Mouse (Mus musculus): ENCODE measurements around the gene Hdhd5.

Gene Hdhd5

GRCm38 (mm10) chr6:120462251-120462650 is 68.9 kb downstream of the Hdhd5 start:
- no peak for DNase-seq (ENCODE audit: inconsistent age in 2 of 2, low spot score in 1 of 2)

- DNase-seq (ENCODE audit: inconsistent age in 2 of 2, low spot score in 1 of 2), result no peak
Measured at GRCm38 (mm10) chr6:120461217-120461616, 69.9 kb downstream of the Hdhd5 start.

All from adrenal gland, adult (tissue).